Mouse (Mus musculus) left cerebral cortex, postnatal 10 days (tissue): ENCODE measurements around the gene Trim43c. TPM values are rescaled to one million over a fixed set of nuclear protein-coding genes. Genes with fewer than 3 reads are reported as not detected.
"Not testable (repeated sequence)": the region's sequence is repeated elsewhere in the genome, so short reads cannot be mapped to it uniquely, and the experiment has no call there.

Experiments used
- DNase-seq, 2 experiments: peaks; one replicate each; pipeline ENCODE4 v3.0.0; 2021 to 2022; ENCODE audit warnings: low spot score in 2 of 2, mixed read lengths in 1 of 2; ENCODE audit errors: extremely low spot score in 1 of 2
- intact Hi-C: fragments of 180-260 bp; cut with DNase I; formaldehyde crosslinking; loops from one replicate; pipeline ENCODE4 v1.15.1; 2025
- total RNA-seq, 2 experiments: library from RNA; stranded (reverse); gene quantifications; 2 replicates each; pipeline ENCODE4 v1.2.3; 2021

Trim43c gene
- total RNA-seq: not detected

GRCm38 (mm10) chr9:88838864-88839263 is at the start of gene Trim43c:
Gene Trim43c (plus strand): TSS chr9:88839164.
- intact Hi-C loops, DNase-seq: not testable (repeated sequence)

GRCm38 (mm10) chr9:88853072-88853471 is 14.1 kb downstream of the Trim43c start:
- intact Hi-C loops, DNase-seq: not testable (repeated sequence)

- intact Hi-C loops: not testable (repeated sequence)
- peak; percentile 78 to 92 for DNase-seq
Observed at GRCm38 (mm10) chr9:88858566-88859492, 19.9 kb downstream of the Trim43c start.

Other genes starting within 250 kb of the Trim43c start
- gene Mthfsl, start 118.9 kb upstream of the Trim43c start, total RNA-seq: 10 to 100 TPM; 33.6 to 33.7 TPM
- not detected for gene Bcl2a1d, start 107.2 kb upstream of the Trim43c start, total RNA-seq
- not detected for gene Bcl2a1a, start 117.7 kb downstream of the Trim43c start, total RNA-seq